Mouse (Mus musculus) mouse trophoblast stem cell (cell line): ENCODE measurements around the gene Sin3b.

ENCODE experiments used
- in situ Hi-C, 2 experiments: fragments of 300-500 bp; cut with MseI, MboI; formaldehyde crosslinking; loops; 2 replicates in 1 of 2; 3 replicates in 1 of 2; pipeline ENCODE4 v1.15.1; 2025

The Sin3b gene

DNA sequence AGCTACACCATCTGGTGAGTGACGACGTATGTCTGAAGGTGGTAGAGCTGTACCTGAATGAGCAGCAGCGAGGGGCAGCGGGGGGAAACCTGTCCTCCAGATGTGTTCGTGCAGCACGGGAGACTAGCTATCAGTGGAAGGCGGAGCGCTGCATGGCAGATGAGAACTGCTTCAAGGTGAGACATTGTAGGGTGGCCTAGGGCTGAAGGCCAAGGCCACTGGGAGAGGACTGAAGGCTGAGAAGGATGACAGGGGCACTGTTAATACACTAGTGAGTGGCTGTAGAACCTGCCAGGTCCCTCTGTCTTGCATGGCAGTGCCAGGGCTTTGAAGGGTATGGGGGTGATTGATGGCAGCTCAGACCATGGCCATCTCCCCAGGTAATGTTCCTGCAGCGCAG, 30.1 kb downstream of the Sin3b start:
- in situ Hi-C loops, result no loop called here

- in situ Hi-C loops, result no loop called here
Observed at GRCm38 (mm10) chr8:72753781-72754180, 30.7 kb downstream of the Sin3b start.

DNA sequence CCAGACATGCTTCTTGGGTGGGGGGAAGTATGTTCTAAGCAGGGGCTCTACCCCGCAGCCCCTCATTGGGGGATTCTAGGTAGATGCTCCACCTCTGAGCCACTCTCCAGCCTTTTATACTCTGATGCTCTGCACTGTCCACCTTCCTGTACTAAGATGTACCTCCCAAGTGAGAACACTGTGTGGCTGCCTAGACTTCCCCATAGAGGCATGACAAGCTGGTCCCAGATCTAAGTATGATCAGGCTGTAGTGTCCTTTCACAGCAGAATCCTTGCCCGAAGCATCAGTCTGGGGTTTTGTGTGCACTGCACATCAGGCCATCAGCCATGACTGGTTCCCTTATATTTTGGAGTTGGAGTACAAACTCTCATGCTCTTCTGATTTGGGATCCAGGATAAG, 32.9 kb downstream of the Sin3b start:
- in situ Hi-C loops, result no loop called here

GRCm38 (mm10) chr8:72756771-72757390, 33.8 kb downstream of the Sin3b start:
- in situ Hi-C loops, result no loop called here

- in situ Hi-C loops, result no loop called here
Observed at GRCm38 (mm10) chr8:72757426-72758195, 34.5 kb downstream of the Sin3b start.

DNA sequence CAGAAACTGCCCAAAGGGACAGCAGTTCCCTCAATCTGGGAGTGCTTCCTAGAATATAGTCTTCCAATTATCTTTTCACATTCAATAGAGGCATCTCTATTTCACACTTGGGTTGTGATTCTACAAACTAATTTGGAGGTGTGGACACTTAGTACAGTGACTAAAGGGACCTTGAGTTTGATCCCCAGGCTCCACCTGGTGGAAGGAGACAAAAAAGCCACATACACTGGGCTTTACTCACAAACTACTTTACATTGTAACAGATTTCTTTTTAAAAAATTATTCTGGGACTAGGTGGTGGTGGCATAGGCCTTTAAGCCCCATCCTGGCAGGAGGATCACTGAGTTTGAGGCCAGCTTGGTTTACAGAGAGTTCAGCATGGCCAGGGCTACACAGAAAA, 35.2 kb downstream of the Sin3b start:
- in situ Hi-C loops, result no loop called here

- in situ Hi-C loops, result no loop called here
Observed at GRCm38 (mm10) chr8:72760216-72760615, 37.1 kb downstream of the Sin3b start.

DNA sequence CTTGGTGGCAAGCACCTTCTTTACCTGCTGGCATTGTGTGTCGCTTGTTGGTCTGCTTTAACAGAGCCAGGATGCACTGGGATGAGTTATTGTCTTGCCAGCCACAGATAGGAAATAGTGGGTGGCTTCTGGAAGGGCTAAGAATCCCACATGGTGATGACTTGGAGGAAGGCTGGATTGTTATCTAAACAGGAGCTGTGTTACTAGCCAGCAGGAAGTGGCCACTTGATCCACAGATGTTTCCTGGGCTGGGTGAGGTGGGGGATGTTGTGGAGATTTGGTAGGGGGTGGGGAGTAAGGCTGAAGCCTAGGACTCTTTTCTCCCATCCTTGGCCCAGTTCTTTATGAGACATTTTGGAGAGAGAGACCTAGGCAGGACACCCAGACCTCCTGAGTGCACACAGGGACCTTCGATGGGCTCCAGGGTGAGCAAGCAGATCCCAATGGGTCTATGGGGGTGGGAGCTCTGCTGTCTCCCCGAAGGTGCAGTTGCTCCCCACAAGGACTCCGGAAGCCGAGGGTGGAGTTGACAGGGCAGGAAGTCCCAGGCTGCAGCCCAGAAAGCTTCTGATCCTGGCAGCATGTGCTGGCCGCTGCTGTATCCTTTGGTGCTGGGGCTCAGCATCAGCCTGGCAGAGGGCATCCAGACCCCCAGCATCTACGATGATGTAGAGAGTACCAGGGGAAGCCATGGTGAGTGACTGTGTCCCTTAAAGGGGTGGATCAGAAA, 38.4 kb downstream of the Sin3b start, which contains the start of gene F2rl3:
Gene F2rl3, plus strand, starts transcription at position 559 of the 730 bp plus-strand sequence.
- in situ Hi-C loops, result no loop called here

DNA sequence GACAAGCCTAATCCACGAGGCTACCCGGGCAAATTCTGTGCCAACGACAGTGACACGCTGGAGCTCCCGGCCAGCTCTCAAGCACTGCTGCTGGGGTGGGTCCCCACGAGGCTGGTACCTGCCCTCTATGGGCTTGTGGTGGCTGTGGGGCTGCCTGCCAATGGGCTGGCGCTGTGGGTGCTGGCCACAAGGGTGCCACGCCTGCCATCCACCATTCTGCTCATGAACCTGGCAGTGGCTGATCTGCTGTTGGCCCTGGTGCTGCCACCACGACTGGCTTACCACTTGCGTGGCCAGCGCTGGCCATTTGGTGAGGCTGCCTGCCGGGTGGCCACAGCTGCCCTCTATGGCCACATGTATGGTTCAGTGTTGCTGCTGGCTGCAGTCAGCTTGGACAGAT, 39.2 kb downstream of the Sin3b start:
- in situ Hi-C loops, result no loop called here

GRCm38 (mm10) chr8:72765696-72766095, 42.6 kb downstream of the Sin3b start:
- in situ Hi-C loops, result no loop called here

DNA sequence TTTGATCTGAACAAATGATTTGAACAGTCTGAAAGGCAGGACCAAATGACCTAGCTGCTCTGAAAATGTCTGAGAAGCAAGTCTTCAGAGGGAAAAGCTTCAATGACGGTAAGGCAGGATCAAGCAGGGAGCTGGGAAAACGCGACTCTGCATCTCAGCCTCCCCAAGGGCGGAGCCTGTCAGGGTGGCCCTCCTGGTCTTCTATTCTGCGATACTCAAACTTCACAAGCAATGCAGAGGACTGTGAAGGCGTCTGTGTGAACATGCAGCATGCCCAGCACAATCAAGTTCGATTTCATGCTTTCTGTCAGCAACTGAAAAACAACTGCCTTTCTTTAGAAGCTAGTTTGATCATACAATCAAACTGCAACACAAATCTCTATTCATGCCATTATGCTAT, 43.7 kb downstream of the Sin3b start:
- in situ Hi-C loops, result no loop called here

DNA sequence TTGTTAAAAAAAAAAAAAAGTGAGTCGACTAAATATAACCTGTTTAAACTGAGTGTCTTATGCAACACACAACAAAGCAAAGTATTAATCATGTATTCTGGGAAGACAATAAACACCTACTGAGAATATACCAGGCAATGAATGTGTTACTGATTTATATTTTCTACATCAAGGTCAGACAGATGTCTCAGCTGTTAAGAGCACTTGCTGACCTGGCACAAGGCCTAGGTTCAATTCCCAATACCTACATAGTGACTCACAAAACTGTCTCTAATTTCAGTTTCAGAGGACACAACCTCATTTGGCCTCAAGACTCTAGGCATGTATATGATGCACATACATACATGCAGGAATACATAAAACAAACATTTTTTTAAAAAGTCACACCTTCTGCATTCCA, 54.7 kb downstream of the Sin3b start:
- in situ Hi-C loops, result no loop called here

- in situ Hi-C loops, result no loop called here
Observed at GRCm38 (mm10) chr8:72780644-72781043, 57.6 kb downstream of the Sin3b start.

DNA sequence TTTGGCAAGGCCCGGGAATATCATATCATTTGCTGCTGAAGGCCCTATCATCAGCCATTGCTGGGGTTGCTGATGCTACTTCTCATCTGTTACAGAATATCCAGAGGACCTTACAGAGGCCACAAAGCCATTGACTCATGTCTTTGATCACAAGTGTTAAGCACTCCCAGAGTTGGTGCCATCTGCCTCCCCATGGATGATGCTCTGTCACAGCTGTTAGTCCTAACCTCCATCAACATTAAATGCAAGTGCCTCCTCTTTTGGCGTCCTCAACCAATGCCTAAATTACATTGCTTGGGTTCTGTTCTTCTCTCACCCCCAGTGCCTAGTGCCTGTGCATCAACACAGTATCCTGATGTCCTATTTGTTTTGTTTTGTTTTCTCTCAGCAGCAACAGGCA, 78.5 kb downstream of the Sin3b start:
- in situ Hi-C loops, result no loop called here
